Mouse (Mus musculus): ENCODE measurements around the gene Dbi. TPM values are rescaled to one million over a fixed set of nuclear protein-coding genes. Genes with fewer than 3 reads are reported as not detected.
A peak's percentile ranks its signal among the peaks of the same experiment; 100 is the strongest.

Gene Dbi
- total and polyA plus RNA-seq, 3 experiments, result 149 to 164 TPM; not detected in 1

GRCm38 (mm10) chr1:120168016-120168415 lies 47.1 kb upstream of the Dbi start:
- Histone ChIP-seq H3K79me2 (ENCODE audit: control insufficient read depth, insufficient read depth, low read length, poor library complexity) (no peaks in the 10 kb centered on the region), H3K4me3 (ENCODE audit: control insufficient read depth in 1 of 2, insufficient read depth in 1 of 2, low read depth in 2 of 2, low read length in 2 of 2) (no peak overlapping the region), H3K4me1 (ENCODE audit: control insufficient read depth in 1 of 2, insufficient read depth in 2 of 2, low read length in 2 of 2) (no peaks in the 10 kb centered on the region), H3K27ac (ENCODE audit: control insufficient read depth, low read depth, low read length) (no peak overlapping the region), H3K9me3 (replicated peaks; ENCODE audit: insufficient read depth, low read length) (no peaks in the 10 kb centered on the region), H3K9ac (ENCODE audit: control insufficient read depth, low read depth, low read length, poor library complexity, severe bottlenecking) (no peak overlapping the region), H3K36me3 (ENCODE audit: control insufficient read depth in 1 of 2, insufficient read depth in 2 of 2, low read length in 2 of 2) (no peaks in the 10 kb centered on the region), H3K27me3 (ENCODE audit: control insufficient read depth in 1 of 2, insufficient read depth in 2 of 2, low read length in 2 of 2) (no peaks in the 10 kb centered on the region)
- TF ChIP-seq MYC (IDR thresholded peaks at IDR 0.05; ENCODE audit: low read depth, low read length) (no peak), MYB (IDR thresholded peaks at IDR 0.05; ENCODE audit: low read depth, low read length) (no peak), SMC3 (IDR thresholded peaks at IDR 0.05; ENCODE audit: low read depth, low read length) (no peak)
- DNase-seq (ENCODE audit: low read depth, low spot score), result no peak

- H3K4me3 ChIP-seq (ENCODE audit: control insufficient read depth in 1 of 2, insufficient read depth in 1 of 2, low read depth in 2 of 2, low read length in 2 of 2), result no peak overlapping the region
- no peaks in the 10 kb centered on the region for H3K79me2 ChIP-seq (ENCODE audit: control insufficient read depth, insufficient read depth, low read length, poor library complexity)
- H3K27me3 ChIP-seq (ENCODE audit: control insufficient read depth in 1 of 2, insufficient read depth in 2 of 2, low read length in 2 of 2), result no peaks in the 10 kb centered on the region
- H3K9me3 ChIP-seq (replicated peaks; ENCODE audit: insufficient read depth, low read length), result no peaks in the 10 kb centered on the region
- H3K9ac ChIP-seq (ENCODE audit: control insufficient read depth, low read depth, low read length, poor library complexity, severe bottlenecking), result no peak overlapping the region
- TF ChIP-seq NELFE (IDR thresholded peaks at IDR 0.05; ENCODE audit: low read depth, low read length), result no peak
- no peak for TF ChIP-seq NRF1 (IDR thresholded peaks at IDR 0.05; ENCODE audit: insufficient read depth, low read depth, low read length, poor library complexity, severe bottlenecking)
- no peak for TF ChIP-seq RAD21 (IDR thresholded peaks at IDR 0.05; ENCODE audit: low read depth, low read length)
- no peak for TF ChIP-seq TBP (IDR thresholded peaks at IDR 0.05; ENCODE audit: low read depth, low read length)
- no peak for TF ChIP-seq SMC3 (IDR thresholded peaks at IDR 0.05; ENCODE audit: low read depth, low read length)
- TF ChIP-seq ZKSCAN1 (IDR thresholded peaks at IDR 0.05; ENCODE audit: low read depth, low read length), result no peak
- no peak for TF ChIP-seq GABPA (IDR thresholded peaks at IDR 0.05; ENCODE audit: low read depth, low read length)
- TF ChIP-seq KAT2A (conservative IDR thresholded peaks at IDR 0.05; ENCODE audit: low read depth, low read length), result no peak
- TF ChIP-seq POLR2AphosphoS2 (IDR thresholded peaks at IDR 0.05; ENCODE audit: low read length), result no peak
- TF ChIP-seq ZC3H11A (IDR thresholded peaks at IDR 0.05; ENCODE audit: low read depth, low read length), result no peak
- no peak for TF ChIP-seq MYC (IDR thresholded peaks at IDR 0.05; ENCODE audit: low read depth, low read length)
- TF ChIP-seq ZMIZ1 (IDR thresholded peaks at IDR 0.05; ENCODE audit: low read depth, low read length), result no peak
- H3K27ac ChIP-seq (ENCODE audit: control insufficient read depth, low read depth, low read length), result no peak overlapping the region
- H3K36me3 ChIP-seq (ENCODE audit: control insufficient read depth in 1 of 2, insufficient read depth in 2 of 2, low read length in 2 of 2), result no peaks in the 10 kb centered on the region
- peak; percentile 12 for DNase-seq (ENCODE audit: low read depth, low spot score)
- no peaks in the 10 kb centered on the region for H3K4me1 ChIP-seq (ENCODE audit: control insufficient read depth in 1 of 2, insufficient read depth in 2 of 2, low read length in 2 of 2)
Observed at GRCm38 (mm10) chr1:120162616-120163015, 41.7 kb upstream of the Dbi start.

- DNase-seq (ENCODE audit: low read depth, low spot score), result no peak
- no peak overlapping the region for H3K9ac ChIP-seq (ENCODE audit: control insufficient read depth, low read depth, low read length, poor library complexity, severe bottlenecking)
- H3K36me3 ChIP-seq (ENCODE audit: control insufficient read depth in 1 of 2, insufficient read depth in 2 of 2, low read length in 2 of 2), result no peaks in the 10 kb centered on the region
- no peak overlapping the region for H3K27ac ChIP-seq (ENCODE audit: control insufficient read depth, low read depth, low read length)
- H3K27me3 ChIP-seq (ENCODE audit: control insufficient read depth in 1 of 2, insufficient read depth in 2 of 2, low read length in 2 of 2), result no peaks in the 10 kb centered on the region
- no peaks in the 10 kb centered on the region for H3K4me1 ChIP-seq (ENCODE audit: control insufficient read depth in 1 of 2, insufficient read depth in 2 of 2, low read length in 2 of 2)
- H3K9me3 ChIP-seq (replicated peaks; ENCODE audit: insufficient read depth, low read length), result no peaks in the 10 kb centered on the region
- TF ChIP-seq NELFE (IDR thresholded peaks at IDR 0.05; ENCODE audit: low read depth, low read length) (no peak), JUND (IDR thresholded peaks at IDR 0.05; ENCODE audit: low read depth, low read length) (no peak), TAL1 (IDR thresholded peaks at IDR 0.05; ENCODE audit: low read length) (no peak), HCFC1 (IDR thresholded peaks at IDR 0.05; ENCODE audit: low read depth, low read length) (no peak), TBP (IDR thresholded peaks at IDR 0.05; ENCODE audit: low read depth, low read length) (no peak)
- H3K79me2 ChIP-seq (ENCODE audit: control insufficient read depth, insufficient read depth, low read length, poor library complexity), result no peaks in the 10 kb centered on the region
- H3K4me3 ChIP-seq (ENCODE audit: control insufficient read depth in 1 of 2, insufficient read depth in 1 of 2, low read depth in 2 of 2, low read length in 2 of 2), result no peak overlapping the region
Observed at GRCm38 (mm10) chr1:120161502-120161901, 40.6 kb upstream of the Dbi start.
